Mouse (Mus musculus): ENCODE data around the gene Rpf2. TPM values are rescaled to one million over a fixed set of nuclear protein-coding genes. Genes with fewer than 3 reads are reported as not detected.

Rpf2 gene
- total and polyA plus RNA-seq, 2 experiments from 2014 or later: 21.4 to 51.9 TPM

DNA sequence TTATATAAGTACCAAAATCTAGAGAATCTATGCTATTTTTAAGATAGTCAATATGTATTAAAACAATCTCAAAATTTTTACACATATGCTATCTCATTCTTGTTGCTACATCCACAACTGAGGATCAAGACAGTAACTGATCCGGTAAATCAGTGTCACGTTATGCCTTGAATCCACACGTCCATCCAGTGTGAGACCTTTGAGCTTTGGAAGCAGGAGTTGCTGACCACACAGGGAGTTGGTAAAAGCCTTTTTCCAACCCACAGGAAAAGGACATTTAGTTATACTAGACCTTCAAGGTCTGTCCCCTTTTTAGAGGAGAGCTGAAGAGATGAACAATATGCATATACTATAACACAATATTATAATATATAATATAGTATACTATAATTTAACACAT lies 13.6 kb downstream of the Rpf2 start:
- Histone ChIP-seq H3K4me3 (ENCODE audit: low read length) (no peak overlapping the region), H3K27me3 (ENCODE audit: insufficient read depth, low read length) (no peaks in the 10 kb centered on the region), H3K4me2 (ENCODE audit: low read depth, low read length) (no peak overlapping the region), H3K36me3 (ENCODE audit: insufficient read depth, low read length) (peaks cover 31% of the 10 kb centered on the region), H3K4me1 (ENCODE audit: insufficient read depth, low read length) (no peaks in the 10 kb centered on the region), H3K9ac (replicated peaks; ENCODE audit: low read length) (no peak overlapping the region), H3K9me3 (ENCODE audit: low read length) (no peaks in the 10 kb centered on the region), H3K27ac (no peak overlapping the region)
- WGBS: 77% methylated on average over 3 of the region's 3 CpGs
- TF ChIP-seq CTCF (IDR thresholded peaks at IDR 0.05; ENCODE audit: low read depth): no peak
- DNase-seq (ENCODE audit: low spot score) (no peak), ATAC-seq (no peak)

DNA sequence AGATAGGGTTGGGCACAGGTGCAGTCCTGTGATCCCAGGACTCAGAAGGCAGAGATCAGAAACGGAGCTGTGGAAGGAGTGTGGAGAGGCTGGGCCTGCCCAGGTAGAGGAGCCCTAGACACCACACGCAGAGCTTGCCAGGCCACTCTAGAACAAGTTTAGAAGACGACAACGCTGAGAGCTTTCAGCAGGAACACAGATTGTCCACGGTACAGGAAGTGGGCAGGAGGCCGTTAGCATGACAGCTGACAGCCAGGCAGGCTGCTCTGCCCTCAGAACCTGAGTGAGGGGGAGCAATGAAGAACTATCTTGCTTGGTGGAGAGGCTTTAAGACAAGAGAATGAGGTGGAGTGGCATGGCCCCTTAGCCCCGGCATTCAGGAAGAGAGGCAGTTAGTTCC lies 14.4 kb downstream of the Rpf2 start:
- H3K27ac ChIP-seq: no peak overlapping the region
- H3K27me3 ChIP-seq (ENCODE audit: insufficient read depth, low read length): no peaks in the 10 kb centered on the region
- no peak for TF ChIP-seq CTCF (IDR thresholded peaks at IDR 0.05; ENCODE audit: low read depth)
- H3K4me1 ChIP-seq (ENCODE audit: insufficient read depth, low read length): no peaks in the 10 kb centered on the region
- no peak for ATAC-seq
- peaks cover 28% of the 10 kb centered on the region for H3K36me3 ChIP-seq (ENCODE audit: insufficient read depth, low read length)
- 84% methylated on average over 7 of the region's 7 CpGs for WGBS
- H3K9ac ChIP-seq (replicated peaks; ENCODE audit: low read length): no peak overlapping the region
- DNase-seq (ENCODE audit: low spot score): no peak
- no peak overlapping the region for H3K4me2 ChIP-seq (ENCODE audit: low read depth, low read length)
- no peaks in the 10 kb centered on the region for H3K9me3 ChIP-seq (ENCODE audit: low read length)
- no peak overlapping the region for H3K4me3 ChIP-seq (ENCODE audit: low read length)

DNA sequence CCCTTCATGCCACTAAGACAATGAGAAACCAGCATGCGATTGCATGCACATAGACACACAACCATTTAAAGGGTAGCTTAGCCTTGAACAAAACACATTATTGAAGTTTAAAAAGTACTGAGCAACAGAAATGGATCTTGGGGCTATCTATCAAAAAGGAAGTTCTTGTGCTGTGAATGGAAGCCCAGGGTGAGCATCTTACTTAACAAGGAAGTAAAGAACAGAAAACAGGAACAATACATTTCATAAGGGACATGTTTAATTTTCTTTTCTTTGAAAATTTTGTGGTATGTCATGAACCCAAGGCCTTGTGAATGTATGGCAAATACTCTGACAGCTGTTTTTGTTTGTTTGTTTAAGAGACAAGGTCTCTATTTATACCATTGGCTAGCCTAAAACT lies 17.1 kb downstream of the Rpf2 start:
- 90% methylated on average over 1 of the region's 1 CpGs for WGBS
- H3K27ac ChIP-seq: no peak overlapping the region

DNA sequence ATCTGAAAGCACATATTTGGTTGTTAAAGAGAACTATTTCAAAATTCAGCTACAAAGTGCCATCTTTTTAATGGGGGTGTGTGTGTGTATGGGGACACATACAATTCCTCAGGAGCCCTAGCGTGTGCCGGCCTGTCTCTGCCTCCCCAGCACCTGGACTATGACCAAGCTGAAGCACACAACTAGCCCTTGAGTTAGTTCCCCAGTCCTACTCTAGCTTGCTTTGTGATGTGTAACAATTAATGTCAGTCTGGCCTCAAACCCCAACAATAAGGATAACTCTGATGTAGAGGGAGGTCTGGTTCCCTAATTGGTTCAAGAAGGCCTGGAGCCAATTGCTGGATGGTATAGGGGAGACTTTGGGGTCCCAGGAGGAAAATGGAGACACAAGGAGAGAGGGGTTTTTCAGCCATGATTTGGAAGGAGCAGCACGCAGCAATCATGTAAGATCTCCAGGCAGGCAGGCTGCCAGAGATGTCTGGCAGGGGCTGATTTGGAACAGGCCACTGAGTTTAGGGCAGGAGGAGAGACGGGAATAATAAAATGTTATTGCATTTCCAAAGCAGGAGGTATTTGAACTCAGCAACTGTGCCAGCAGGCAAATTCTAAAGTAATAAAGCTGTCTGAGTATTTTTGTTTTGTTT lies 19.1 kb downstream of the Rpf2 start:
- Histone ChIP-seq H3K4me3 (ENCODE audit: low read length) (no peak overlapping the region), H3K4me2 (ENCODE audit: low read depth, low read length) (no peak overlapping the region), H3K4me1 (ENCODE audit: insufficient read depth, low read length) (no peaks in the 10 kb centered on the region), H3K27ac (no peak overlapping the region), H3K27me3 (ENCODE audit: insufficient read depth, low read length) (no peaks in the 10 kb centered on the region), H3K36me3 (ENCODE audit: insufficient read depth, low read length) (peaks cover 36% of the 10 kb centered on the region), H3K9me3 (ENCODE audit: low read length) (no peaks in the 10 kb centered on the region), H3K9ac (replicated peaks; ENCODE audit: low read length) (no peak overlapping the region)
- 72% methylated on average over 4 of the region's 4 CpGs for WGBS
- no peak for TF ChIP-seq CTCF (IDR thresholded peaks at IDR 0.05; ENCODE audit: low read depth)
- ATAC-seq (no peak), DNase-seq (ENCODE audit: low spot score) (peak; percentile 14)

More for the DNA sequence above, 17.1 kb downstream of the Rpf2 start:
- Histone ChIP-seq H3K4me3 (ENCODE audit: low read length) (no peak overlapping the region), H3K36me3 (ENCODE audit: insufficient read depth, low read length) (peaks cover 26% of the 10 kb centered on the region), H3K4me1 (ENCODE audit: insufficient read depth, low read length) (no peaks in the 10 kb centered on the region), H3K4me2 (ENCODE audit: low read depth, low read length) (no peak overlapping the region), H3K9ac (replicated peaks; ENCODE audit: low read length) (no peak overlapping the region), H3K27me3 (ENCODE audit: insufficient read depth, low read length) (no peaks in the 10 kb centered on the region), H3K9me3 (ENCODE audit: low read length) (no peaks in the 10 kb centered on the region)
- ATAC-seq: no peak
- TF ChIP-seq CTCF (IDR thresholded peaks at IDR 0.05; ENCODE audit: low read depth): no peak
- no peak for DNase-seq (ENCODE audit: low spot score)

DNA sequence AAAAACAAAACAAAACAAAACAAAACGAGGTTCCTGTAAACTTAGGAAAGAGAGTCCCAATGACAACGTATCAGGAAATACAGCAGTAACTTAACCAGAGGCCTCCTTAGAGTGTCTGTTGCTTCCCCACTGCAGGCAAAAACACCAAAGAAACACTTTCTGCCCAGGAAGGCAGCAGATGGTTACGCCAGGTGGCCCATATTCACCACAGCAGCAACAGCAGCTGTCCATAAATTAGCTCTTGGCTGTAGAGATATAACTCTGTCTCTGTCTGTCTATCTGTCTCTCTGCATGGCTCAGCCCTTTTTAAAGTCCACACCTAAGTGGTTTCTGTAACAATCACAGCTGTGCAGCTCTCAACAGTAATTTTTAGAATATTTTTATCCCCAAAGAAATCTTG lies 28.0 kb downstream of the Rpf2 start:
- no peak for TF ChIP-seq CTCF (IDR thresholded peaks at IDR 0.05; ENCODE audit: low read depth)
- no peaks in the 10 kb centered on the region for H3K27me3 ChIP-seq (ENCODE audit: insufficient read depth, low read length)
- ATAC-seq: no peak
- H3K9ac ChIP-seq (replicated peaks; ENCODE audit: low read length): no peak overlapping the region
- H3K4me3 ChIP-seq (ENCODE audit: low read length): no peak overlapping the region
- no peak overlapping the region for H3K27ac ChIP-seq
- 67% methylated on average over 3 of the region's 3 CpGs for WGBS
- peaks cover 10% of the 10 kb centered on the region; the same call in 1 of the 2 replicates for H3K36me3 ChIP-seq (ENCODE audit: insufficient read depth, low read length)
- no peaks in the 10 kb centered on the region for H3K9me3 ChIP-seq (ENCODE audit: low read length)
- H3K4me2 ChIP-seq (ENCODE audit: low read depth, low read length): no peak overlapping the region
- H3K4me1 ChIP-seq (ENCODE audit: insufficient read depth, low read length): no peaks in the 10 kb centered on the region
- DNase-seq (ENCODE audit: low spot score): no peak

DNA sequence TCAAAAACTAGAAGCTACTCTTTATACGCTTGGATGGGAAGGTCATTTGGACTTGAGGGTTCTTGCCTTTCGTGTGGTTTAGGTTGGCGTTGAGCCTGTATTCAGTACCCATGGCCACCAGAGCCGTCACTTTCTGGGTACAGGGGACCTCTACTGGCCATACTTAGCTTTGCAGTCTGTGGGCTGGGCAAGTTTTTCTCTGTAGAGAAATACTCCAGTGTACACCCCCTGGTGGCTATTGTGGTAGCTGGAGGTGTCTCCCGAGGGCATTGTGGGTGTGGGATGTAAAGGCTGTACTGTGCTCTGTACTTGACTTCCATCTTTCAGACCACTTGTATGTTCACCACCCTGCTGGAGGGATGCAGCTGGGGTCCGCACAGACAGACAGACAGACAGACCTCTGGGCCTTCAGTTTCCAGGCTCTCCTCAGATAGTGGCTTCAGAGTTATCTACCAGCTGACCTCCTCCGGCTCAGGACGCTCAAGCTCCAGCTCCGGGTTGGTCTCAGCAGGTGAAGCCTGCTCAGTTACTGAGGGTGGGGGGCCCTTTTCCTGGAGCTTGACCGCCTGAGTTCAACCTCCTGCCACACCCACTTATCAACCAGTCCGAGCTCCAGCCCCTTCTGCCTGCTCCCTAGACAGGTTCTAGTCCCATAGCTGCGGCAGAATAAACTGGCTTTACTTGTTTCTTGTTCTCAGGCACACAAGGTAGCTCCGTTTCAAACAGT lies 34.2 kb downstream of the Rpf2 start:
- H3K36me3 ChIP-seq (ENCODE audit: insufficient read depth, low read length): no peaks in the 10 kb centered on the region
- H3K4me1 ChIP-seq (ENCODE audit: insufficient read depth, low read length): no peaks in the 10 kb centered on the region
- no peaks in the 10 kb centered on the region for H3K27me3 ChIP-seq (ENCODE audit: insufficient read depth, low read length)
- TF ChIP-seq CTCF (IDR thresholded peaks at IDR 0.05; ENCODE audit: low read depth): peak; percentile 97
- no peak overlapping the region for H3K4me2 ChIP-seq (ENCODE audit: low read depth, low read length)
- peak; percentile 93 for DNase-seq (ENCODE audit: low spot score)
- WGBS: 44% methylated on average over 13 of the region's 13 CpGs
- H3K9me3 ChIP-seq (ENCODE audit: low read length): no peaks in the 10 kb centered on the region
- peak; percentile 93 for ATAC-seq
- H3K9ac ChIP-seq (replicated peaks; ENCODE audit: low read length): no peak overlapping the region
- no peak overlapping the region for H3K27ac ChIP-seq
- no peak overlapping the region for H3K4me3 ChIP-seq (ENCODE audit: low read length)

DNA sequence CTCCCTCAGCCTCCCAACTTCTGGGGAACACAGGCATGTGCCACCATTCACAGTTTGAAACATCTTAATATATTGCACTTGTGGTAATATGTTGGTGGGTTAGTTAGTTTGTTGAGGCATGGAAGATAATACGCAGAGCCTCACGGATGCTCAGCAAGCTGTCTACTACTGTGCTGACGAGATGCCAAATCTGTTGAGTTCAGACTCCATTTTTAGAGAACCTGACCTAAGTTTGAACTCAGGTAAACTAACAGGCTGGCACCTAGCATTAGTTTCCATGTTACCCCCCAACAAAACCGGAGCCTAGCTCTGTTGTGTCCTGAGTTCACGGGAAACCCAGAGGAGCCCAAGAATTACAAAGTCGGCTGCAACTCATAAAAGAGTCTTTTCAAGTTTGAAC lies 51.8 kb downstream of the Rpf2 start:
- Histone ChIP-seq H3K27ac (no peak overlapping the region), H3K4me2 (ENCODE audit: low read depth, low read length) (no peak overlapping the region), H3K27me3 (ENCODE audit: insufficient read depth, low read length) (no peaks in the 10 kb centered on the region), H3K9ac (replicated peaks; ENCODE audit: low read length) (no peak overlapping the region), H3K4me3 (ENCODE audit: low read length) (no peak overlapping the region), H3K36me3 (ENCODE audit: insufficient read depth, low read length) (no peaks in the 10 kb centered on the region), H3K9me3 (ENCODE audit: low read length) (no peaks in the 10 kb centered on the region), H3K4me1 (ENCODE audit: insufficient read depth, low read length) (no peaks in the 10 kb centered on the region)
- TF ChIP-seq CTCF (IDR thresholded peaks at IDR 0.05; ENCODE audit: low read depth): no peak
- WGBS: 84% methylated on average over 6 of the region's 6 CpGs
- no peak for DNase-seq (ENCODE audit: low spot score)
- no peak for ATAC-seq
